Mouse (Mus musculus) 3134 (cell line): ENCODE measurements around the gene Dnttip2.
"Not testable (repeated sequence)": the region's sequence is repeated elsewhere in the genome, so short reads cannot be mapped to it uniquely, and the experiment has no call there.

Experiments used
- DNase-seq: peaks from one replicate; pipeline ENCODE4 v3.0.0-alpha.2; 2011; ENCODE audit warnings: low spot score; ENCODE audit not compliant: insufficient read length; ENCODE audit errors: extremely low read depth

Dnttip2 gene

DNA sequence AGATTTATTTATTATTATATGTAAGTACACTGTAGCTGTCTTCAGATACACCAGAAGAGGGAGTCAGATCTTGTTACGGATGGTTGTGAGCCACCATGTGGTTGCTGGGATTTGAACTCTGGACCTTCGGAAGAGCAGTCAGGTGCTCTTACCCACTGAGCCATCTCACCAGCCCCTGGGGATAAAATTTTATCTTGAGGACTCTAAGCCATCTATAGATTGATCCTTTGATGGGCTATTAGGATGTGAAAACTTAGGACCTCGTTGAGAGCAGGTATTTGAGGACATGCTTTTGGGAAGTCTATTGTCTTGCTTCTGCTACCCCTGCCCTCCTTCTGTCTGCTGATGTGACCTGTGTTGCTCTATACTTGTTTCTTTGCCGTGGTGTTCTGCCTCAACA is 15.2 kb downstream of the Dnttip2 start:
- not testable (repeated sequence) for DNase-seq

DNA sequence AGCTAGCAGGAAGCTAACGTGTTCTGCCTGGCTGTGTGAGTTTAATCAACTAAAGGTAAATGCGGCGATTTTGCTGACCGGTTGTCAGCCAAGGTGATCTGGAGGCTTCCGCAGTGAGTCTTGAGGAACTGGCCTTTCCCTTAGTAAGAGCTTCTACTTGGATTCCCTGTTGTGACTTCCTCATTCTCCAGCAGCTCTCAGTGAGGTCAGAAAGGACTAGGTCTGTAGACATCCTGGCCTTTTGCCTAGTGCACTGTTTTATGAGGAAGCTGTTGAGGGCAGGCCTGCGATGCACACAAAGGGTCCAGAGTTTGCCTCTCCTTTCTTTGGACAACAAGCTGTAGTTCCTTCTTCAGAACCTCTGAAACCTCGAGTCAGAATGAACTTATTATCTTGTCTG is 16.5 kb downstream of the Dnttip2 start:
- DNase-seq, result no peak

DNA sequence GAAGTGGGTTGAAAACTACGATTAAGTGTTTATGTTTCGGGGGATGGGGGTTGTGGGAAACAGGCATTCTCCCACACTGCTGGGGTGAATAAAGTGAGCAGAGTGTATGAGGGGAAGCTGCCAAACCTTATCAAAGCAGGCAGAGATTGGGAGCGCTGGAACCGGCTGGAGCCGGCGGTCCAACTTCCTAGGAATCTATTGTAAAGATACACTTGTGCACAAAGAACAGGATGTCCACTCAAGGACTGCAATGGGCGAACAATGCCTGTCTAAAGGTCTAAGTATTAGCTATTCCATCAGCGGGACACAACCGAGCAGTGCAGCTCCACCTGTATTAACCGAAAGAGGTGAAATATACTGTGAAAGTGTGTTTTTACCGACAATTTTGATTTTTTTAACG is 17.6 kb downstream of the Dnttip2 start:
- no peak for DNase-seq

DNA sequence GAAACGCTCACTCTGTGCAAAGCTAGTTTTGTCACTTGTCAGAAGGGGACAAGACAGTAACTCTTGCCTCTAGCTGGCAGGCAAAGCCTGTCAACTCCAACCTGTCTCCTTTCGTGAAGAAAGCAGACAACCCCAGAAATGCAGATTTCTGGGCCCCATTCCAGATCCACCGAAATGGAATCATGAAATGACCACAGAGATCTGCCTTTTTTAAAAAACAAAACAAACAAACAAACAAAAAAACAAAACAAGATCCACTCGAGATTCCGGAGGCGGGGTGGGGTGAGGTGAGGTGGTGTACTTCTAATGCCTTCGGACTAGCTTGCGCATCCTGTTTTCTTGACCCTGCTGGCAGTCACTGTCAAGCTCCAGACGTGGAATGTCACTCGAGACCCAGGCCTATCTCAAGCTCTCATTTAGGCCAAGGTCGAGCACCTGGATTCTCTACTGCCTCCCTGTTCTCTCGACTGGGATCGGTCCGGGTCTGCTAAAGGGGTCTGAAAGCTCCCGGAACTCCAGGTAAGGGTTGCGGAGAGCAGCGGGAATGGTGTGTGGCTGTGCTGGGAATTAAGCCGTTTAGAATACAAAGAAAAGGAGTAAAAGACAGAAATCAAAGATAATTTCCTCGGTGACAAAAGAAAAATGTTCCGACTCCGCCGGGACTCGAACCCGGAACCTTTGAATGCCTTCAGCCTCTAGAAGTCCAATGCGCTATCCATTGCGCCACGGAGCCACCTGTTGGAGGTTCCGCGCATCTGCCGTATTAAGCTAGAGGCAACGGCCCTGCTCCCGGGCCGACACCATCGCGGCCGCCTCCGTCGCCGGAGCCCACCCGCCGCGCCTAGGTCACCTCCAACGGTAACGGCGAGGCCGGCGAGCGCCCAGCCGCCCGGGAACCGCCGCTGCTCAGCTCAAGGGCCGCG is 18.4 kb downstream of the Dnttip2 start:
- DNase-seq, result no peak

DNA sequence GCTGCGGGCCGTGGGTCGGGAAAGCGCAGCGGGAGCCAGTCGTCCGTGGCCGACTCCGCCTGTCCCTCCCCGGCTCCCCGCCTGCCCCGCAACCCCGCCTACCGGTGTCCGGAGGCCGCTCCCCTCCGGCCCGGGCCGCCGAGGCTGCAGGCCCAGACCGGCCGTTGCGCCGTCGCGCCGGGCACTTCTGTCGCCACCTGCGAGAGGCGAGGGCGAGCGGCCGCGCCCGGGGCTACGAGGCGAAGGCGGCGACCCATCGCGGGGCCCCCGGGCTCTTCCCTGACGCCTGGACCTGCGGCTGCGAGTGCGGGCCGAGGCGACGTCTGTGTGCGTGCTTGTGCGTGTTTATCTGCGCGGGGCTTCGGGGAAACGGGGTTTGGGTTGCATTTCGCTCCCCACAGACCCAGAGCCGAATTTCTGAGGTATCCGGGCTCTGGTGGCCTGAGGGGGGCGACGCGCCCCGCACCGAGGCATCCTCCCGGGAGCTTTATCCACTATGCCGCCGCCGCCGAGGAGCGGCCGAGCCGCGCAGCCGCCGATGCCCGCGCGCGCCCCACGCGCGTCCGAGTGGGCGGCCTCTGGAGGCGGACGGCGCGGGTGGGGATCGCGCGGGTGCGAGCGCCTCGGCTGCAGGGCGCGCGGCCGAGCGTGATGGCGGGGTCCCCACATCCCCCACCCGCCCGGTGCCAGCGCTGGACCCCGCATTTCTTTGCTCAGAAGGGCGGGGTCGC is 19.2 kb downstream of the Dnttip2 start:
- DNase-seq, result peak; percentile 87

DNA sequence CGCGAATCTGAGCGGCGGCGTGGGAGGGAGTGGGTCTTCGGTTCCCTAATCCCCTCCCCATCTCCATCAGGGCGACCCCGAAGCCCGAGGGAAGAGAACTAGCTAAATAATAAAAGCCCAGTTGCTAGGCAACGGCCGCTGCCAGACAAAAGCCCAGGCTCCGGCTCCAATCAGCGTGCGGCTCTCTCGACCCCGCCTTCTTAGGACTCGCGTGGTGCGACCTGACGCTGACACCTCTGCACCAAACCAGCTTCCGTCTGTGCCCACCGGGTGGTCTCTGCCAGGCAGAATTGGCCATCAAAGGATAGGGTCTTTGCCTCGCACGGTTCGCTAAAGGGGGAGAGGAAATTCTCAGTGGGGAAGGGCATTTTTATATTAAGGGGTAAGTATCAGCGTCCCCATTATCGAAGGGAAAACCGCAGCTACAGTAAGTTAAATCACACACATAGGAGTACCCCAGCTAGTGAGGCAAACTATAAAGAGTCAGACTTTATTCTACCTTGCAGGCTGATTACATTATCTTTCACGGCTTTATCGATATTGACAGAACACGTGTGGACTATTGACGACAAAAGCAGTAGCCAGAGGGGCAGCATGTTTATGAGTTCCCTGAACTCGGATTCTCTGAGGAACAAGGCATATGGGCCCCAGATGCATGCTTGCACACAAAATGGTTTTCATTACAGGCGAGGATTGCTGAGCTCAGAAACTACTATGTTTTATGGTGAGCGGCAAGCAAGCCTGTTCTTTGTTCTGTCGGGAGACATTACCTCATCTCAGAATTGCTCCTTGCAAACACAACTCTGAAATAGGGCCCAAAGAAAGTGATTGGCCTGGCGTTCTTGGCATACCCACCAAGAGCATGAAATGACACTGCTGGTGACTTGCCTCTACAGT is 20.0 kb downstream of the Dnttip2 start, which contains the start of gene Bcar3:
Gene Bcar3 (plus strand): TSS at position 183 of the 897 bp plus-strand sequence.
- DNase-seq, result peak; percentile 82

DNA sequence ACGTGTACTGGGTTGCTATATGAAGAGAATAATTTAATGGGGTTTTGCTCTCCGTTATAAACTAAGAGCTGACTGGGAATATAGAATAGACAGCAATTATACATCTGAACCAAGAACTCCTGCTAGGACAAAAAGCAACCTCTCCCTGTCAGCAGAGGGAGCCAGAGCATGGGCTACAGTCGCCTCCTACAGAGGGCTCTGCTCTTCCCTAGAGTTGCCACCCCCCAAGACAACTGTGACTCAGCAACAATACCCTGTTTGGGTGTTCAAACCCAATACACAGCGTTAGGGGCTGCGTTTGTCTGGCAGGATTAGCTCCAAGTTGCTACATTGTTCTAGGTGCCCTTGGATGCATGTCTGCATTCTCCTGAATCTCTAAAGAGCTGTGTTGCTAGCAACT is 21.3 kb downstream of the Dnttip2 start:
- peak; percentile 50 for DNase-seq

DNA sequence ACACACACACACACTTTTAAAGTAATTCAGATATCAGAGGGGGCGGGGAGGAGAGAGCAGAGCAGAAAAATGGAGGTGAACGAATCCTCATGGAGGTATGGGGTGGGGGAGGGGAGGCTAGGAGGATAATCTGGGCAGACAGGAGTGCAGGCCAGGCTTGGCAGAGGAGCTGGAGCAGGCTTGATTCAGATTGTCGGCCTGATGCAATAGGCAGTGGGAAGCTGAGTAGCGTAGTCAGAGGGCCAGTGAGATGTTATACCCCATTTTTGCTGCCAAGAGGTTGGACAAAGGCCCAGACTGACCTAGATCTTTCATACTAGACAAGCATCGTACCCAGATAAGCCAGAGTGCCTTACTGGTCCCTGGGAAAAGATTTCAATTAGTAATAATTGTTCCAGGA is 22.8 kb downstream of the Dnttip2 start:
- DNase-seq, result no peak

DNA sequence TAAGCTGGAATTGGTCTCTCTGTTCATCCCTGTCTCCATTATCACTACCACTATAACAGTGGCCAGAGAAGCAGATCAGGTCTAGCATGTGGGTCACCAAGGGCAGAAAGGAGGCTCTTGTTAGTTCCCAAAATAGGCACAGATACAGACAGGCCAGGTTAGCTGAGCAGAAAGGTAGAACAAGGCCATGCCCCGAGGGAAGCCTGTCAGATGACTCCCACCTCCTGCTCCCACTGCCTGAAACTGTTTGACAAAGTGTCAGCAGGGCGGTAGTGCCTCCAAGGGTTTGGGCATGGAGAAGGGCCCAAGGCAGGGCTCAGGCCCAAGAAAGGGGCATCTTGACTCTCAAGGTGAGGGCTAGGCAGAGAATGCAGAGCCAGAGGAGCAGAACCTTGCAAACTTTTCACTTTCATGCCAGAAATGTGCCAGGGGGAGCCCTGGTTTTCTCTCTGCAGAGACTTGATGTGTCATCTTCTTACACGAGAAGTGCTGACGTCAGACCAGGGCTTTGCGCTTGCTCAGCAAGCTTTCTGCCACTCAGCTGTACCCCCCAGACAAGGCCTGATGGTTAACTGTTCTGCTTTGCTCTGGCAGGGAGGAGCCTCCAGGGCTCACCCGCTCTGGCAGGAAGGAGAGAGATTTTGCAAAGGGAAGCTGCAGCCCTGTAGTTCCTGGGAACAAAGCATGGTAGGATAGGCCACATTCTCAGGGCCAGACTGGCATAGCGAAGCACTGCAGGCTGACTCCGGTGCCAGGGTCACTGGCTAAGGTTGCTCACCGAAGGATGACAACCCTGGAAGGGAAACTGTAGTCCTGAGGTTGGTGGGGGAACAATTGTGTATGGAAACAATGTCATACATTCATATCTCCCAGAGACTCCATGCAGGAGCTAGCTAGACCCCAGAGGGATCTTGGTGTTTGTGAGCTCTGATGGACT is 27.1 kb downstream of the Dnttip2 start:
- DNase-seq, result peak; percentile 45

DNA sequence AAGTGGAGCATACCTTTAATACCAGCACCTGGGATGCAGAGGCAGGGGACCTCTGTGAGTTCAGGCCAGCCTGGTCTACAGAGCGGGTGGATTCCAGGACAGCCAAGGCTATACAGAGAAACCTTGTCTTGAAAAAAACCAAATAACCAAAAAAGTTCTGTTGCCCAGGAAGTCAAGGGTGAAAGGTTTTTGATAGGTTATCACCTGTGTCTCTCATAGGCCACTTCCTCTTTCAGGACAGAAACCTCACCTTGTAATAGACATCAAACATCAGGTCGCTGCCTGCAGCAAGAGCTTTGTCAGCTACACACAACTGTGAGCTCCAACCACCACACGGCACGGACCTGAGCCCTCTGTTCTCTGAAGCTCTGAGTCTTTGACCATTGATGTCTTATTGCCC is 30.4 kb downstream of the Dnttip2 start:
- no peak for DNase-seq

DNA sequence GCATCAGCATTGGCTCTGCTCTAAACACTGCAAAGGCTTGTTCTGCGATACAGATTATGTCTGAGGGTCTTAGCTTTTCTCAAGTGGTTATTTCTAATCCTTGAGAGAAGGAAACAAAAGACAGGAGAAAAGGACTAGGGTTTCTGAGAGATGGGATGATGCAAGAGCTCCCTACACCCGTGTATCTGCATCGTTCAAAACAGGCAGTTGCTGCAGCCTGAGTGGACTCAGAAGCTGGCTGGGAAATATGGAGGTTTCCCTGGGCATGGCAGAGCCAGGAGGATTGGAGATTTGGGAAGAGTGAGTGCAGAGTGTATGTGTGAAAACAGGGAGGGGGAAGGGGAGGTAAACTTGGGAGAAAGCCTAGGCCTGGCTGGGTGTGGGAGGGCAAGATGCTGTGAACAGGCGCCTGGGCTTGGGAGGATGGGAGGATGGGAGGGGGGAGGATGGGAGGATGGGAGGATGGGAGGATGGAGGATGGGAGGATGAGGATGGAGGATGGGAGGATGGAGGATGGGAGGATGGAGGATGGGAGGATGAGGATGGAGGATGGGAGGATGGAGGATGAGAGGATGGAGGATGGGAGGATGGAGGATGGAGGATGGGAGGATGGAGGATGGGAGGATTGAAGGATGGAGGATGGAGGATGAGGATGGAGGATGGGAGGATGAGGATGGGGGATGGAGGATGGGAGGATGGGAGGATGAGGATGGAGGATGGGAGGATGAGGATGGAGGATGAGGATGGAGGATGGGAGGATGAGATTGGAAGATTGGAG is 33.9 kb downstream of the Dnttip2 start:
- no peak for DNase-seq

DNA sequence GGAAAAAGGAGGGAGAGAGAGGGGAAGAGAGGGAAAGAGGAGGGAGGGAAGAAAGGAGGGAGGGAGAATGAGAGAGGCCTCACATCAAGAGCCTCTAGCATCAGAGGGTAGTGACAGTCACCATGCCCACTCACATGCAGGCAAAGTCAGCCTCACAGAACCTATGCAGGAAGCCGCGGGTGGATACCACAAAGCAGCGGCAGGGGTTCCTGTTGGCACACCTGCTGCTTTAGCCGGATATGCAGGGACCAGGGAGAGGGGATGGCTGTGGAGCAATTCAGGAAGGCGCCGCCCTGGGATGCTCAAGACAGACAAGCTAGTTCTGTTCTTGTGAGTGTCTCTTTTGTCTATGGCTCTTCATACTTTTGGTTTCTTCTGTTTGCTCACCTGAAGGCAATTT is 34.8 kb downstream of the Dnttip2 start:
- DNase-seq, result no peak

DNA sequence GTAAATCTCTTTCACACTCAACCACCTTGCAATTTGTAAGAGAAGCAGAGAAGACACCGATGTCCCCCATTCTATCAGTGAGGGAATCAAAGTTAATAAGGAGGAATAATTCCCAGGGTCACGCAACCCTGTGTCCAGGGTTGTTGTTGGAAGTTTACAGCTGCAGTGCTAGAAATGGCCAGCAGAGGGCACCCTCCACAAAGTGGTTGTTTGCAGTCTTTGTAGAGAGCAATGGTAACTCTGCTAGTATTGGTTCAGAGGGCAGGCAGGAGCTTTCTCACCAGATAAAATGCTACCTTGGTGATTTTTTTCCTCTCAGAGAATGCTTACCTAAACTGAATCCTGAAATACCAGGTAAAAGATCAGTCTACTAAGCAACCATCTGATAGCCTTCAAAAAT is 37.9 kb downstream of the Dnttip2 start:
- DNase-seq, result no peak

DNA sequence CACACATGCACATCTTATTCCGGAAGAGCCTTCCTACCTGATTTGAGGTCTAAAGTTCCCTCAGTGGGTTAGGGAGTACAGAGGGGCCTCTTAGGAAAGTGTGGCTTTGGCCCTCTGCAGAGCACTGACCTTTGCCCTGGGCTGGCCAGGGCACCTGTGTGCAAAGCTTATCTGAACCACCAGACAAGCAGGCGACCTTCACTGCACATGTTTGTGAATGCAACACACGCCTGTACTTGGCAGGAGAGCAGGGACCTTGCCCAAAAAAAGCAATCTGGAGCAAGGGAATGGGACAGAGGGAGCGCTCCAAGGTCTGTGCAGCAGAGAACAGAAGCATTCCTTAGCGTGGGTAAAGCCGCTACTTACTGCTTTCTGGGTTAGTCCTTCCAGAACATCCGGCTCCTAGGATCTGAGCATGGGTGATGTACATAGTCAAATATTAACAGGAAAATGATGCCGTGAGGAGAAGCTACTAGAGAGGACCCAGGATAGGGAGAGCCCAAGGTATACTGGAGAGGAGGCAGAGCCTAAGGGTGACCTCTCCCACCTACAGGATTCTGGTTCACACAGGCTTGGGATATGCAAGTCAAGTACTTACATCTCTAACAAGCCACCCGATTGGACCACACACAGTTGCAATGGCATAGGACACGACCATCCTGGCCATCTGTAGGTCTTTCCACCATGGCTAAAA is 38.9 kb downstream of the Dnttip2 start:
- no peak for DNase-seq

DNA sequence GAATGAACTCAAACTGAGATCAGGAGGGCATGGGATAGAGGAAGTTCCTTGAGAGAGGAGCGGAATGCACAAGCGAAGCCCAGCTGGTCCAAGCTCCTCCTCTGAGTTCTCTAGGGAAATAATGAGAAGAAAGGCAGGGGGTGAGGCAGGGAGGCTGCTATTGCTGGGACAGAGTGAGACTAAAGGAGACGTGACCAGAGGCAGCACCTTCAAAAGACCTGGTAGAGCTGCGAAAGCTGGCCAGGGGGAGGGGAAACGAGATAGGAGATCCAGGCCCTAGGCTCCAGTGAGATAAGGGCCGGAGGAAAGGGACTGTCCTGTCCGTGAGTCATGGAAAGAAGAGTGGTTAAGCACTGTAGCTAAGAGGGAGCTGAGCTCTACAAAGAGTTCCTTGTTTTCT is 39.7 kb downstream of the Dnttip2 start:
- DNase-seq, result no peak

DNA sequence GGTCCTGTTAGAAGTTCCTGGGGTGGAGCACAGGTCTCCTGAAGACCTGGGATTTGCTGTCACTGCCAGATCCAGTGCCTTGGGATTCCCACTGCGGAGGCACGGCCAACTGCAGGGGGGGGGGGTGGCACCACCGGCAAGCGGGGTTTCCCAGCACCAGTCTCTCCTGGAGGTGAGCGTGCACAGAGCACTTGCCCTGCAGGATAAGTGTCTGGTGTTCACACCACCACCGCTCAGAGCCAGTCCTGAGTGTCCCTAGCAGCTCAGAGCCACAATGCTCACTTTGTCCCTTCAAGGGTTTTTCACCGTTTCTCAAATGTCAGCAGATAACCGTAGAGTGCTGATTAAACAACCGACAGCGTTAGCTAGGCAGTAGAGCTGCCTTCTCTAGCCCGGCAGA is 42.4 kb downstream of the Dnttip2 start:
- DNase-seq, result no peak

DNA sequence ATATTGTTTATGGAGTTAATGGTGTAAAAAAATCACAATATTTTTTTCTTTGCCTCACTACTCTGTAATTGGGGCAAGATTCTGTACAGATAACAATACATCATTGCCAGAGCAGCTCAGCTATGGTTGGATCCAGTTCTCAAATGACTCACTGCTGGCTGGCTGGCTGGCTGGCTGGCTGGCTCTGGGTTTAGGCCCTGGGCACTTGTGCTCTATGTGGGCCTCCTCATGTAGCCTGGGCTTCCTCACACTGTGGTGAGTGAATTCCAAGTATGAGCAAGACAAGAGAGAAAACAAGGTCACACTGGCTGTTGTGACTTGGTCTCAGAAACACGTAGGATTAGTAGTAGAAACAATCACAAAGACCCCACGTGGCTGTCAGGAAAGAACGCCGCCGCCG is 43.2 kb downstream of the Dnttip2 start:
- no peak for DNase-seq

DNA sequence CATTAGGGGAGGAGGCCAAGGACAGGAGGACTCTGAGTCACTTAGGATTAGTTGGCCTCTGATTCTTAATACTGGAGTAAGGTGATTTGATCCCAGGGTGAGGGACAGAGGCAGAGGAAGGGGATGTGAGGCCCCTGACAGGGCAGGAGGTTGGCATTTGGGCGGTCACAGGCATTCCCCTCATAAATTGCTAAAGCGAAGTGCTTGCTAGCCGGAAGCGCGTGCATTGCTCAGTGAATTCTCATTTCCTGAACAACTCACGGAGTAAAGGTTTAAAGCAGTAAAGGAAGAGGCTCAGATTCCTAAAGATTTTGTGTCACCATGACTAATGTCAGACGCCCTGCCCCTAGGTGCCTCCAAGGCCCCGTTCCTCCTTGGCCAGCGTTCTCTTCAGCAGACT is 48.0 kb downstream of the Dnttip2 start:
- peak; percentile 67 for DNase-seq
